In the genomic region with DNA sequence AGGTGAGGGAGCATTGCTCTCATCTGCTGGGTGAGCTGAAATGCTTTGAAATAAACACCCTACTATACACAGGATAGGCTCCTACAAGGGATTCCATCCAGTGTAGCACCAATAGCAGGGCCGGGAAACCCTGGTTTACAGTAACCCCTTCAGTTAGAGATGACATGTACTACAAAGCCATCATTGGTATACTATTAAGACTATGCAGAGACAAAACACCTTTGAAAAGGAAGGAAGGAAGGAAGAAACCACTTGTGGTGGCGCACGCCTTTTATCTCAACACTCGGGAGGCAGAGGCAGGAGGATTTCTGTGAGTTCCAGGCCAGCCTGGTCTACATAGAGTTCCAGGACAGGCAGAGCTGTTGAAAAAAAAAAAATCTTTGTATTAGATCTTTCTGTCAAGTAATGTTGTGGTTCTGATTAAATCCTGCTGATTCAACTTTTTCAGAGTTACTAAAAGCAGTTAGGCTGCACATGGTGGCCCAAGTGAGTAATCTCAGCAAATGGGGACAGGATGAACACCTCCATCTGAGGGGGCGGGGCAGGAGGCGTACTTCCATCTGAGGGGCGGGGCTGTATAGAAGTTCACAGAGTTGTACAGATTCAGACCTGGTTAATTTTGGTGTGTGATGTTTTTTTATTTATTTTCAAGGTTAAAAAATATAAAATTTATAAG, we compare ENCODE assay signal across 10 mouse cellular contexts. TPM values are rescaled to one million over a fixed set of nuclear protein-coding genes. Genes with fewer than 3 reads are reported as not detected.
A peak's percentile ranks its signal among the peaks of the same experiment; 100 is the strongest.
DNase-seq lines count a peak whose midpoint lies in the region; ATAC-seq and TF ChIP-seq lines count a peak whose summit lies in the region.
"Had no signal": no experiment of that assay in that cellular context is flagged by ENCODE, and none has a peak within 500 bp of the region (broad histone marks: within the 10 kb centered on the region; RNA-seq: fewer than 3 reads in every experiment).

No protein-coding gene starts in this region.

- TF ChIP-seq EP300 in stomach, postnatal 0 days (optimal IDR thresholded peaks at IDR 0.05) = no peak

- H3K9ac ChIP-seq in heart, embryonic 15.5 days = no peak overlapping the region
- H3K9ac ChIP-seq in stomach, embryonic 15.5 days = no peak overlapping the region
- no peak overlapping the region for H3K9ac ChIP-seq in stomach, postnatal 0 days (ENCODE audit: low read length)
- H3K9ac ChIP-seq in intestine, embryonic 16.5 days (ENCODE audit: low read depth, low read length) = no peak overlapping the region

- H3K4me1 ChIP-seq in heart, embryonic 15.5 days (replicated peaks) = peaks cover 11% of the 10 kb centered on the region
- peaks cover 7% of the 10 kb centered on the region; the same call in 1 of the 2 replicates for H3K4me1 ChIP-seq in stomach, embryonic 15.5 days
- H3K4me1 ChIP-seq in stomach, postnatal 0 days (replicated peaks; ENCODE audit: control insufficient read depth, insufficient read depth) = 0 out of 2 replicates have a peak, but pooled peaks cover 2% of the 10 kb centered on the region
- H3K4me1 ChIP-seq in intestine, embryonic 16.5 days (ENCODE audit: control insufficient read depth, insufficient read depth, low read length) = peaks cover 11% of the 10 kb centered on the region

- 86% methylated on average over 7 of the region's 7 CpGs for WGBS in heart, embryonic 15.5 days
- 88% methylated on average over 7 of the region's 7 CpGs for WGBS in stomach, embryonic 15.5 days
- 91% methylated on average over 7 of the region's 7 CpGs for WGBS in stomach, postnatal 0 days
- 90% methylated on average over 7 of the region's 7 CpGs for WGBS in intestine, embryonic 16.5 days

- no peak overlapping the region for H3K27ac ChIP-seq in heart, embryonic 15.5 days
- no peak overlapping the region for H3K27ac ChIP-seq in stomach, embryonic 15.5 days
- H3K27ac ChIP-seq in stomach, postnatal 0 days (replicated peaks) = no peak overlapping the region
- H3K27ac ChIP-seq in intestine, embryonic 16.5 days (ENCODE audit: low read length) = no peak overlapping the region

- no peaks in the 10 kb centered on the region for H3K9me3 ChIP-seq in heart, embryonic 15.5 days (replicated peaks)
- H3K9me3 ChIP-seq in stomach, embryonic 15.5 days = no peaks in the 10 kb centered on the region
- H3K9me3 ChIP-seq in stomach, postnatal 0 days (ENCODE audit: control insufficient read depth, low read length) = no peaks in the 10 kb centered on the region
- no peaks in the 10 kb centered on the region for H3K9me3 ChIP-seq in intestine, embryonic 16.5 days (ENCODE audit: control insufficient read depth, low read length)

- H3K27me3 ChIP-seq in heart, embryonic 15.5 days = no peaks in the 10 kb centered on the region
- no peaks in the 10 kb centered on the region for H3K27me3 ChIP-seq in stomach, embryonic 15.5 days (replicated peaks)
- H3K27me3 ChIP-seq in stomach, postnatal 0 days (ENCODE audit: control insufficient read depth, insufficient read depth, low read length) = no peaks in the 10 kb centered on the region
- no peaks in the 10 kb centered on the region for H3K27me3 ChIP-seq in intestine, embryonic 16.5 days (replicated peaks; ENCODE audit: control insufficient read depth, insufficient read depth, low read length)

- no peak; the same call in 1 of the 2 replicates for ATAC-seq in heart, embryonic 15.5 days (replicated peaks; ENCODE audit: insufficient number of reproducible peaks, insufficient read depth, low FRiP score, low read depth)
- ATAC-seq in stomach, embryonic 15.5 days (ENCODE audit: insufficient read depth, low FRiP score, low read depth) = no peak
- ATAC-seq in stomach, postnatal 0 days (ENCODE audit: low FRiP score, low TSS enrichment) = no peak
- ATAC-seq in intestine, embryonic 16.5 days = no peak
- no peak for ATAC-seq in megakaryocyte progenitor cell, adult 5-6 weeks (replicated peaks; ENCODE audit: poor library complexity)
- ATAC-seq: inflammation-experienced regulatory T-cells, adult 6 months; Patski had no signal

- TF ChIP-seq CTCF in stomach, postnatal 0 days (IDR thresholded peaks at IDR 0.05; ENCODE audit: low read depth) = no peak

- peak overlapping the region; percentile 64 for H3K4me2 ChIP-seq in heart, embryonic 15.5 days
- peak overlapping the region; percentile 50; the same call in 1 of the 2 replicates for H3K4me2 ChIP-seq in stomach, embryonic 15.5 days
- no peak overlapping the region; the same call in 1 of the 2 replicates for H3K4me2 ChIP-seq in stomach, postnatal 0 days (replicated peaks; ENCODE audit: low read depth)
- H3K4me2 ChIP-seq in intestine, embryonic 16.5 days (ENCODE audit: low read depth, low read length) = peak overlapping the region; percentile 49; the same call in 1 of the 2 replicates

- DNase-seq in heart, adult 9 months (ENCODE audit: low spot score in 2 of 2) = no peak
- DNase-seq in stomach, postnatal 0 days (ENCODE audit: low spot score) = no peak
- peak; percentile 35 for DNase-seq in thymus, postnatal 25 days
- DNase-seq in urinary bladder, postnatal 10 days (ENCODE audit: low spot score) = no peak

- H3K36me3 ChIP-seq in heart, embryonic 15.5 days = no peaks in the 10 kb centered on the region
- no peaks in the 10 kb centered on the region for H3K36me3 ChIP-seq in stomach, embryonic 15.5 days
- H3K36me3 ChIP-seq in stomach, postnatal 0 days (ENCODE audit: control insufficient read depth, insufficient read depth, low read length) = no peaks in the 10 kb centered on the region
- H3K36me3 ChIP-seq in intestine, embryonic 16.5 days (ENCODE audit: control insufficient read depth, insufficient read depth, low read length) = no peaks in the 10 kb centered on the region

- peak overlapping the region; percentile 35 for H3K4me3 ChIP-seq in heart, embryonic 15.5 days
- H3K4me3 ChIP-seq in stomach, embryonic 15.5 days (replicated peaks) = no peak overlapping the region
- H3K4me3 ChIP-seq in stomach, postnatal 0 days (ENCODE audit: low read depth, low read length) = no peak overlapping the region; the same call in 1 of the 2 replicates
- no peak overlapping the region for H3K4me3 ChIP-seq in intestine, embryonic 16.5 days (ENCODE audit: low read length)

RNA-seq across cellular contexts. Expression of a gene that starts 53.2 kb away (rescaled TPM):
- 78.5 and 85.9 TPM in 2 replicates for polyA plus RNA-seq in heart, embryonic 15.5 days (2015; fragmentation: Nextera tagmentation; extraction: Ambion mirVana)
- polyA plus RNA-seq in stomach, embryonic 15.5 days (2015; fragmentation: Nextera tagmentation; extraction: Ambion mirVana) = 117 and 129 TPM in 2 replicates
- 52.5 and 53.6 TPM in 2 replicates for polyA plus RNA-seq in stomach, postnatal 0 days (2015; fragmentation: Nextera tagmentation; extraction: Ambion mirVana)
- polyA plus RNA-seq in intestine, embryonic 16.5 days (2015; fragmentation: Nextera tagmentation; extraction: Ambion mirVana) = 105 and 110 TPM in 2 replicates
- 103 and 107 TPM in 2 replicates for total RNA-seq in megakaryocyte progenitor cell, adult 5-6 weeks (2015)
- total RNA-seq in megakaryocyte progenitor cell, adult 5-6 weeks (2017) = 108 and 138 TPM in 2 replicates
